Mouse (Mus musculus) right cerebral cortex, adult 18-20 months (tissue): Measurements from ENCODE around the gene Grasp.

Source experiments
- DNase-seq: peaks from one replicate; pipeline ENCODE4 v3.0.0; 2022; ENCODE audit warnings: mixed read lengths

The Grasp gene

GRCm38 (mm10) chr15:101228866-101229590, 5.0 kb downstream of the Grasp start:
- DNase-seq: no peak

- DNase-seq: no peak
These were observed 6.5 kb downstream of the Grasp start for GRCm38 (mm10) chr15:101230503-101230902.

GRCm38 (mm10) chr15:101230995-101231647, 7.1 kb downstream of the Grasp start:
- DNase-seq: no peak

GRCm38 (mm10) chr15:101231648-101232180, 7.7 kb downstream of the Grasp start:
- no peak for DNase-seq

- DNase-seq: peak; percentile 68
These were observed 8.6 kb downstream of the Grasp start for GRCm38 (mm10) chr15:101232607-101233006.

- no peak for DNase-seq
These were observed 9.2 kb downstream of the Grasp start for GRCm38 (mm10) chr15:101233183-101233582.

GRCm38 (mm10) chr15:101233641-101234275, 9.8 kb downstream of the Grasp start:
- DNase-seq: no peak

GRCm38 (mm10) chr15:101234611-101235341, 10.8 kb downstream of the Grasp start:
- no peak for DNase-seq

GRCm38 (mm10) chr15:101235342-101235698, 11.3 kb downstream of the Grasp start:
- no peak for DNase-seq

- DNase-seq: peak; percentile 86
These were observed 11.8 kb downstream of the Grasp start for GRCm38 (mm10) chr15:101235728-101236327.

- no peak for DNase-seq
These were observed 12.9 kb downstream of the Grasp start for GRCm38 (mm10) chr15:101236878-101237277.

GRCm38 (mm10) chr15:101238885-101239511, 15.0 kb downstream of the Grasp start:
- DNase-seq: peak; percentile 94

GRCm38 (mm10) chr15:101239821-101240220, 15.8 kb downstream of the Grasp start:
- no peak for DNase-seq

- DNase-seq: peak; percentile 93
These were observed 16.8 kb downstream of the Grasp start for GRCm38 (mm10) chr15:101240799-101241204.

GRCm38 (mm10) chr15:101241236-101241635, 17.2 kb downstream of the Grasp start:
- no peak for DNase-seq

GRCm38 (mm10) chr15:101241853-101242252, 17.9 kb downstream of the Grasp start:
- no peak for DNase-seq

- no peak for DNase-seq
These were observed 18.7 kb downstream of the Grasp start for GRCm38 (mm10) chr15:101242645-101243044.

- DNase-seq: no peak
These were observed 20.0 kb downstream of the Grasp start for GRCm38 (mm10) chr15:101244012-101244411.

- DNase-seq: peak; percentile 98
These were observed 22.5 kb downstream of the Grasp start for GRCm38 (mm10) chr15:101246231-101247154.

GRCm38 (mm10) chr15:101247155-101247498, 23.1 kb downstream of the Grasp start:
- no peak for DNase-seq
